Mouse (Mus musculus): ENCODE measurements at regions not wholly inside any gene's neighbourhood (a gene's known extent, or its start where the extent isn't known, plus 50 kb on each side); places are given as distances from the start of the nearest gene placed in this dataset.

- no peak for DNase-seq (ENCODE audit: low read depth, low spot score)
These were observed 62.5 kb downstream of the Cavin4 start for GRCm38 (mm10) chr4:48725660-48726348.

DNA sequence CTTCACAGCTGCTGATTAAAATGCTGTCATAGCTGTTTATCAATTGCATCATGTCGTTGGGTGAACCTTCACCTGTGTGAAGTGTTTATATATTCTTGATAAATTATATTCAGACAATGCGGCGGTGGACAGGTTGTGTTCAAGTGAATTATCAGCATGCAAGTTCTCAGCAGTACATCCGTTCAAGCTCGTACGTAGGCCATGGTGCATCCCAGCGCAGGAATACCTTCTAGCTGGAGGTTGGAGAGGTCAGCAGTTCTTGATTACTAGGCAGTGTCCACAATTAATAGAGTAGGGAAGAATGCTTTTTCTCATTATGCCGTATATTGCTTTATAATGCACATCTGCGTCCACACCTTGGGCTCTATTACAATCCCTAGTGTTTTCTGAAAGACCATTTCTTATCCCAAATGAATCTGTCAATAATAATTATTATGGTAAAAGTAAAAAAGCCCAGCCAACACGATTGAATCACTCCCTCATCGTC lies 63.1 kb downstream of the Cavin4 start:
- no peak for DNase-seq (ENCODE audit: low read depth, low spot score)

DNA sequence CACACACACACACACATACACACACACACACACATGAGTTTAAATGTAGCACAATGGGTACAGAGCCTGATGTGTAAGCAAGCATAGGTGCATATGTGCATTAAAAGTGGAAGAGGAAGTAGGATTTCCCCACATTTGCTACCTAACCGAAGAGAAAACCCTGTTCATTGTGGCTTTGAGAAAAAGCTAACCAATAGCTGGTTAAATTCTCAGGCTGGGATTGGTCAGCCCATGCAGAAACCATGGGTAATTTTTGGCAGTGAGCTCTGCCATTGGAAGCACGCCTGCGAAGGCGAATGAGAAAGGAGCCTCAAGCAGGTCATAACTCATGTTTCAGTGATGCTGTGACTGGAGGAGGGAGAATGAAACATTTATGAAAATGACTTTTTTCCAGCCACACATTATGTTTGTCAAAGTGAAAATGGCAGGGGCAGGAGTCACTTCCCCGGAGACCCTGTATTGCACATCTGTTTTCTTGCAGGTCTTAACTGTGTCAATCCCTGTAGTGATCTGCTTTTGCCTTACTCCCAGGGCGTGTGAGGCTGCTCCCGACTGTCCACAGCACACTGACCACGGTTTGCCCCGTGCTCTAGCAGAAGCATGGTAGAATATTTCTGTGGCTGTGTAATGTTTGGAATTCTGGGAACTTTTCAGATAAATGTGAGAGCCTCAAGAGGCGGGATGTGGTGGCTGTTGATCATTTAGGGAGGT lies 71.7 kb downstream of the Cavin4 start:
- DNase-seq (ENCODE audit: low read depth, low spot score) = peak; percentile 79

GRCm38 (mm10) chr4:48746237-48746636 lies 82.9 kb downstream of the Cavin4 start:
- no peak for DNase-seq (ENCODE audit: low read depth, low spot score)

- no peak for DNase-seq (ENCODE audit: low read depth, low spot score)
These were observed 86.3 kb downstream of the Cavin4 start for GRCm38 (mm10) chr4:48749566-48749965.

- no peak for DNase-seq (ENCODE audit: low read depth, low spot score)
These were observed 86.8 kb downstream of the Cavin4 start for GRCm38 (mm10) chr4:48750087-48750486.

GRCm38 (mm10) chr4:48754466-48755171 lies 91.3 kb downstream of the Cavin4 start:
- no peak for DNase-seq (ENCODE audit: low read depth, low spot score)

DNA sequence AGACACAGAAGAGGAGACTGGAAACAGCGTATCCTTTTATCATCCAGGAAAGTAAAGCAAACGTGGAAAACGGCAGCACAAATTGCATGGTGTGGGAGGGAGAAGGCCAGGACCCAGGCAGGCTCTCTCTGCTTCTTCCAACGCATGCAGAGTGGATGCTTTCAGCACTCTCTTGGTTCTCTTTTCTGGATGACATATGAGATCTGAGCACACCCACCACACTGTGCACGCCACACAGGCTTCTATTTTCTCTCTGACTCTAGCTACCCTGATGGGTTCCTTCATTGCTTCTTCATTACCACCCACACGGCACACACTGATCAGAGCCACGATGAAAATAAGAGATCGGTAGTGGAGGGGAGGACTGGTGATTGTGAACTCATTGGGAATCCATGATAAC lies 97.3 kb downstream of the Cavin4 start:
- DNase-seq (ENCODE audit: low read depth, low spot score) = no peak

- no peak for DNase-seq (ENCODE audit: low read depth, low spot score)
These were observed 103.1 kb downstream of the Cavin4 start for GRCm38 (mm10) chr4:48766458-48766857.

DNA sequence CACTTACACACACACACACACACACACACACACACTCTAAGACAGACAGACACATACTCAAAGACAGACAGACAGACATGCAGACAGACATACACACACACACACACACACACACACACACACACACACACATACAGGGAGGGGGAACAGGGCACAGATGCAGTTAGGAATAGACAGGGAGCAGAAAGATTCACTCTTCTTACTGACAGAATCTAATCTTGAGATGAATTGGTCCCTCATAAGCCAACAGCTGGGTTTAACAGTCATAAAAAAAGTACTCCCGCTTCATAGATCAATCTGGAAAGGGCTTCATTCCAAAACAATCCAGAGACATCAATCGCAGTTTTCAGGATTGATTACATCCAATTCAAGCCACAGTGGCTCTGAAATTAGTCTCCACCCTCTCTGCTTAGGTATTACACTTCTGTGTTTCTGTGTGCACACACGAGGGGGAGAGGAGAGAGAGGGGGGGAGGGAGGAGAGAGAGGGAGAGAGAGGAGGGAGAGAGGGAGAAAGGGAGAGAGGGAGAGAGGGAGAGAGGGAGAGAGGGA lies 107.2 kb downstream of the Cavin4 start:
- DNase-seq (ENCODE audit: low read depth, low spot score) = no peak

DNA sequence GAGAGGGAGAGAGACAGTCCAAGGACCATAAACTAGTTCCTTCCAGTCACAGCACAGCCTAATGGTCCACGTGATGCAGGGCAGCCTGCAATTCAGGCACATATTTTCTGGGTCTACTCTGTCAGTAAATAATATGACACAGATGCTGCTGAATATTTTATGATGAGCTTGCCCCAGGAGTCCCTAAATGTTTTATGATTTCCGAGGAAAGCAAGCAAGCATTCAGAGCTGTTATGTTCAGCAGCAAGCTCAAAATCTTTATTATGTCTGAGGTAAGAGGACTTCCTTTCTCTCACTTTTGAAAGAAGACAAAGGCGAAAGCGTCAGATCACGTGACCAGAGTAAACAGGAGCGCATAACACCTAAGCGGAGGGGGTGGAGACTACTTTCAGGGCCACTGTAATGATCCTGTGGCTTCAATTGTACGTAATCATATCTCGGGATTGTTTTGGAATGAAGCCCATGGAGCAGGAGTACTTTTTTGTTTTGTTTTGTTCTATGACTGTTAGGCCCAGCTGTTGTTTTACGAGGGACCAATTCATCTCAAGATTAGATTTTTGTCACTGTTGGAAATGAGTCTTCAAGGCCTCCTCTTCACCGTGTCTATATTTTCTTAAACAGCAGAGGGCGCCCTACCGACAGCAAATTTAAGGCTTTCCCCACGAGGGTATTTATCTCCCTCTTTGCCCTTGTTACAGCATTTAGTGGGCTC lies 107.8 kb downstream of the Cavin4 start:
- peak; percentile 78 for DNase-seq (ENCODE audit: low read depth, low spot score)

DNA sequence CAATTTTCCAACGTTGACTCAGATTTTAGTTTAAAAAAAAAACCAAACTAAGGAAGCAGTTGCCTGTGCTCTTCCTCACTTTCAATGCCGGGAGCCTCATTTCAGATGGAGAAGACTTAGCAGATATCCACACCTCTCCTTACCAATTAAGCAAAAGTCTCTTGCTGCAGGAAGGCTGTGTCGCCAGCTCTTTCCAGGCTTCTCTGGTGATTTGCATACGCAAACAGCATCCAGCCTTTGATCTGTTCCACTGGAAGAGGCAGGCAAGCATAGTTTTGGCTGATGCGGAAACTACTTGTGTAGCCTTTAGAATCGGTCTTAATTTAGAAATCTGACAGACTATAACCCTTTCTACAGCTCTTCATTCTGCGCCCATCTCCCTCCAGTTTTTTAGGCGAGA lies 108.5 kb downstream of the Cavin4 start:
- DNase-seq (ENCODE audit: low read depth, low spot score) = no peak

DNA sequence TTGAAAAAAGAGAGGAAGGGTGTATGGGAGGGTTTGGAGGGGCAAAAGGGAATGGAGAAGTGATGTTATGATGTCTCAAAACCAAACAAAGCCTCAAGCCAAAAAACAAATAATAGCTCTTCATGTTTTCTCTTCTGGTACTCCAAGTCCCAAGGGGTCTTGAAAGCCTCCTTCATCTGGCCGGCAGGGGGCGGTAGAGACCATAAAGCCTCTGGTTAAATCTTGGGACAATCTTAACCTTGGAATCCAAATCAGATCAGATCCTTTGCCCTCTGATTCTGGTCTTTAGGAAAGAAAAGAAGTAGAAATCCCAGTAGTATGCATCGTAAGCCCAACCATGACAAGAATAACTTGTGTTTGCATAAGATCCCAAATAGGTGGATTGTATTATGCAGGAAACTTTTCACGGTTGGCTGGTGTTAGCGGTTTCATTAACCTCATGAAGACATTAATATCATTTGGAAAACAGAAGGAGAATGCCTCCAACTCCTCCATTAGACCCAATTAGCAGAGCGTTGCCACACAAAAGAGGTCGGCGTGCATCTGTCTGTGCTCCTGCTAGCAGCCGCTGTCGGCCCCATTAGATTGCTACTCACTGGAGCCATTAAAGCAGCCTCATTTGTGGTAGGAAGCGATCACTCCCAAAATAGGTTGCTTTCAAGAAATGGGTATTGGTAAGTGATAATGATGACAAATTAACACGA lies 116.0 kb downstream of the Cavin4 start:
- peak; percentile 54 for DNase-seq (ENCODE audit: low read depth, low spot score)

DNA sequence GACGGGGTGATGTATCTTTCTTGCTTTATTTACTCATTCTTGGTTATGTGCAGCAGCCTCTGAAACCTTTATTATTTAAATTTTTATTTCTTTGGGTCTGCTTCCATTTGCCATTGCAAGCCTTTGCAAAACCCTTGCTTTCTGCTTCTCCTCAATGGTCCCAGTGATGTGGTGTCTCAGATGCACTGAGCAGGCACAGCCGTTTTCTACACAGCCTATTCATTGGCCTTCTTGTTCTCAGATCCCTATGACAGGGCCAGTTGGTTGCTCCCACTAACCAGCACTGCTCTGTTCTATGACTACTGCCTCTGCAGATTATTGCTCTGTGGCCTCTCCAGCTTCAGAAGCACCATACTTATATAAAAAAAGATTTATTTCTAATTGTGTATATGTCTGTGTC lies 116.6 kb downstream of the Cavin4 start:
- DNase-seq (ENCODE audit: low read depth, low spot score) = no peak

DNA sequence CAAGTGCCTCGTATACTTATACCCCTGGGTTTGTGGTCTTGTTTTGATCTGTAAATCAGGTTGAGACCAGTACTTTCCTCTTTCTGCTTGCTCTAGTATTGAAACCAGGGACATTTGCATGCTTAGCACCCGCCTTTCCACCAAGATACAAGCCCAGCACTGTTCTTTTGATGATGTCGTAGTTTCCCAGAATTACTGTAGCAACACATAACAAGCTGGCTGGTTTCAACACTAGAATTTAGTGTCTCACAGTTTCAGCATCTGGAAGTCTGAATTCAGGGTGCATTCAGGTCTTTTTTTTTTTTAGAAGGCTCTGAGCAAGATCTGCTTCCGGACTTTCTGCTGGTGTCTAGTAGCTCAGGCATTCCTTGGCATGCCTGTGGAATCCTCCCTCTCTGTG lies 117.8 kb downstream of the Cavin4 start:
- DNase-seq (ENCODE audit: low read depth, low spot score) = no peak

- DNase-seq (ENCODE audit: low read depth, low spot score) = no peak
These were observed 119.4 kb downstream of the Cavin4 start for GRCm38 (mm10) chr4:48782686-48783085.

DNA sequence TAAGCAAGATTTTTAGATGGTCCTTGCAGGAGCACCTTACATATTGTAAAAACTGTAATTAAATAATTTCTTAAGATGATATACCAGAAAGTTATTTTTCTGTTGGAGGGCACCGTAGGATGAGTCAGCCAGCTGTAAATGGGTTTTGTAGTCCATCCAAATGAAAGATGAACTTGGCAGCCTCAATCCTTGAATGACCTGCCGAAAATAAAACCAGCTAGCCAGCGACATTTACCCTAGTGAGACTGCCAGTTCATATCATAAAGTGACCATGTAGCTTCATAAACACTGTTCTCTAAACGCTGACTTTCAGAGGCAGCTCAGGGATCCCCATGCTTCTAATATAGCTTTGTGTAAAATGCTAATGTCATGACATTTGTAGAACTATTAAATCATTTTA lies 127.8 kb downstream of the Cavin4 start:
- no peak for DNase-seq (ENCODE audit: low read depth, low spot score)

DNA sequence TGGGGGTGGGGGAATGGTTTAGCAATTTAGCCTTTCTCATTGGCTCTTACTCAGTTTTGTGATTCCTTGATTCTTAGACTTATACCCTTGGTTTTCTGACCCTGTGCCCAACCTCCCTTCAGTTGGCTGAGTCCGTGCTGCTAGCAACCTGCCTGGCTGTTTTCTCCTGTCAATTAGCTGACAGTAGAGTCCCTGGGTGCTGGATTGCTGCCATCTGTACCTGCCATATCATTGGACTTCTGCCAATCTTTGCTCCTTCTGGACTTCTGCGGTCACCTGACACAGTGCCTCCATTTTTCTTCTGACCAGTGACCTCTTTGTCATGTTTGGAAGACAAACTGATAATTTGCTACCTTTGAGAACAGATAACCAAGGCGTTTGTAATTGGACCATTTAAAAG lies 140.5 kb downstream of the Cavin4 start:
- no peak for DNase-seq (ENCODE audit: low read depth, low spot score)

GRCm38 (mm10) chr4:48808571-48808970 lies 145.3 kb downstream of the Cavin4 start:
- no peak for DNase-seq (ENCODE audit: low read depth, low spot score)

GRCm38 (mm10) chr4:48833718-48834117 lies 170.4 kb downstream of the Cavin4 start:
- no peak for DNase-seq (ENCODE audit: low read depth, low spot score)

- DNase-seq (ENCODE audit: low read depth, low spot score) = no peak
These were observed 179.5 kb downstream of the Cavin4 start for GRCm38 (mm10) chr4:48842777-48843214.
